Mouse (Mus musculus): ENCODE measurements around the gene Mzf1. TPM values are rescaled to one million over a fixed set of nuclear protein-coding genes. Genes with fewer than 3 reads are reported as not detected.
A peak's percentile ranks its signal among the peaks of the same experiment; 100 is the strongest.

The Mzf1 gene
- total and polyA plus RNA-seq, 3 experiments, result 0.77 to 2.4 TPM; not detected in 1

- TF ChIP-seq RCOR1 (IDR thresholded peaks at IDR 0.05; ENCODE audit: low read depth, low read length) (peak; percentile 59; the same call in 1 of the 2 replicates), POLR2AphosphoS5 (IDR thresholded peaks at IDR 0.05; ENCODE audit: borderline replicate concordance, low read depth, low read length) (peak; percentile 77; the same call in 1 of the 2 replicates), USF1 (IDR thresholded peaks at IDR 0.05; ENCODE audit: low read depth, low read length) (peak; percentile 59; the same call in 1 of the 2 replicates), TCF12 (IDR thresholded peaks at IDR 0.05; ENCODE audit: low read depth, low read length) (peak; percentile 53)
These were observed 20.2 kb downstream of the Mzf1 start, which contains the start of gene Chmp2a (continued) for GRCm38 (mm10) chr7:13034148-13034977.

DNA sequence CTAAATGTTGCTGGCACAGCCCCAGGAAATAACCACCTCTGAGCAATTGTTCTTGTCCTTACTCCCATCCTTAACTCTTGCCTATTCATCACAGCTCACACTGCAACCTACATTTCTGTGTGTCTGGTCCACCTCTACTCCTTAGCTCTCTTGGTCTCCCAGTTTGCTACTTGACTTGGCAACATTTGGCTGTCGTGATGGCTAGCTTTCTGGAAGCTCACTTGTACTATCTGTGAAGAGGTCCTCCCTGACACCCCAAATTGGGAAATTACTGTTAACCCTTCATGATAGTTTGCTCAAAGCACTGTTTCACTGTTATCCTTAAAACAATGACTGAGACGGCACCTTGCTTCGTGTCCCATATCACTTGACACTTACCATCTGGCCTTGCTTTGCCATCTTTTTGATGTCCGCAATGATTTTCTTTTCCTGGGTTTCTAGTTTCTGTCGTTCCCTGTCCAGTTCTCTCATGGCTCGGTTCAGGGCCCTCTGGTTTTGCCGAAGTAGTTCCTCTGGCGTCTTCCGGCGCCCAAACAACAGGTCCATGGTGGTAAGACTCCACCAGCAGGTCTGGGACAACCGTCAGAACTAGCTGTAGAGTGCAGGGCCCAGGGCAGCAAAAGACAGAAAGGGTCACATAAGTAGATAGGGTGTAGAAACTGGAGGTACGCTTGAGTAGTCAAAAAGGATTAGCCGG lies 21.0 kb downstream of the Mzf1 start:
- DNase-seq (ENCODE audit: low read depth, low spot score), result peak; percentile 49
- peaks cover 4 to 7% of the 10 kb centered on the region in 2 experiments; a peak in 3 of 4 replicates for H3K36me3 ChIP-seq (ENCODE audit: control insufficient read depth in 1 of 2, insufficient read depth in 2 of 2, low read length in 2 of 2)
- H3K9ac ChIP-seq (ENCODE audit: control insufficient read depth, low read depth, low read length, poor library complexity, severe bottlenecking), result peak overlapping the region; percentile 76
- no peaks in the 10 kb centered on the region for H3K27me3 ChIP-seq (ENCODE audit: control insufficient read depth in 1 of 2, insufficient read depth in 2 of 2, low read length in 2 of 2)
- peaks cover 27% of the 10 kb centered on the region for H3K79me2 ChIP-seq (ENCODE audit: control insufficient read depth, insufficient read depth, low read length, poor library complexity)
- H3K27ac ChIP-seq (ENCODE audit: control insufficient read depth, low read depth, low read length), result peak overlapping the region; percentile 86
- 0 out of 4 replicates have a peak, but pooled peaks of 1 of the 2 experiments have one; percentile 21 for TF ChIP-seq POLR2A (IDR thresholded peaks at IDR 0.05; ENCODE audit: control insufficient read depth in 1 of 2, insufficient read depth in 1 of 2, low read depth in 1 of 2, low read length in 2 of 2, poor library complexity in 1 of 2)
- TF ChIP-seq RAD21 (IDR thresholded peaks at IDR 0.05; ENCODE audit: low read depth, low read length), result no peak
- TF ChIP-seq ELF1 (IDR thresholded peaks at IDR 0.05; ENCODE audit: low read depth, low read length), result no peak
- TF ChIP-seq MYB (IDR thresholded peaks at IDR 0.05; ENCODE audit: low read depth, low read length), result no peak
- no peak for TF ChIP-seq MYC (IDR thresholded peaks at IDR 0.05; ENCODE audit: low read depth, low read length)
- TF ChIP-seq ZMIZ1 (IDR thresholded peaks at IDR 0.05; ENCODE audit: low read depth, low read length), result peak; percentile 31; the same call in 1 of the 2 replicates
- H3K4me1 ChIP-seq (ENCODE audit: control insufficient read depth in 1 of 2, insufficient read depth in 2 of 2, low read length in 2 of 2), result peaks cover 0 to 19% of the 10 kb centered on the region in 2 experiments; a peak in 1 of 4 replicates
- no peaks in the 10 kb centered on the region for H3K9me3 ChIP-seq (replicated peaks; ENCODE audit: insufficient read depth, low read length)
- peak overlapping the region; percentile 58 to 77 for H3K4me3 ChIP-seq (ENCODE audit: control insufficient read depth in 1 of 2, insufficient read depth in 1 of 2, low read depth in 2 of 2, low read length in 2 of 2)

GRCm38 (mm10) chr7:13032541-13032940 lies 22.0 kb downstream of the Mzf1 start:
- Histone ChIP-seq H3K4me1 (ENCODE audit: control insufficient read depth in 1 of 2, insufficient read depth in 2 of 2, low read length in 2 of 2) (peaks cover 0 to 19% of the 10 kb centered on the region in 2 experiments; a peak in 1 of 4 replicates), H3K4me3 (ENCODE audit: control insufficient read depth in 1 of 2, insufficient read depth in 1 of 2, low read depth in 2 of 2, low read length in 2 of 2) (no peak overlapping the region), H3K9ac (ENCODE audit: control insufficient read depth, low read depth, low read length, poor library complexity, severe bottlenecking) (no peak overlapping the region), H3K27ac (ENCODE audit: control insufficient read depth, low read depth, low read length) (no peak overlapping the region), H3K9me3 (replicated peaks; ENCODE audit: insufficient read depth, low read length) (no peaks in the 10 kb centered on the region), H3K79me2 (ENCODE audit: control insufficient read depth, insufficient read depth, low read length, poor library complexity) (peaks cover 24% of the 10 kb centered on the region), H3K36me3 (ENCODE audit: control insufficient read depth in 1 of 2, insufficient read depth in 2 of 2, low read length in 2 of 2) (peaks cover 7 to 13% of the 10 kb centered on the region in 2 experiments), H3K27me3 (ENCODE audit: control insufficient read depth in 1 of 2, insufficient read depth in 2 of 2, low read length in 2 of 2) (no peaks in the 10 kb centered on the region)
- DNase-seq (ENCODE audit: low read depth, low spot score), result peak; percentile 34
- TF ChIP-seq ETS1 (IDR thresholded peaks at IDR 0.05; ENCODE audit: low read depth, low read length) (no peak), POLR2AphosphoS5 (IDR thresholded peaks at IDR 0.05; ENCODE audit: borderline replicate concordance, low read depth, low read length) (no peak), KAT2A (conservative IDR thresholded peaks at IDR 0.05; ENCODE audit: low read depth, low read length) (no peak), CHD2 (IDR thresholded peaks at IDR 0.05; ENCODE audit: low read length) (no peak), USF1 (IDR thresholded peaks at IDR 0.05; ENCODE audit: low read depth, low read length) (no peak), MAFK (IDR thresholded peaks at IDR 0.05; ENCODE audit: borderline replicate concordance, low read depth, low read length) (no peak), ZC3H11A (IDR thresholded peaks at IDR 0.05; ENCODE audit: low read depth, low read length) (no peak), MYC (IDR thresholded peaks at IDR 0.05; ENCODE audit: low read depth, low read length) (no peak)
